9 mouse cellular contexts compared by ENCODE assay signal in genomic region chr13:91915582-91916239, GRCm38 (mm10). TPM values are rescaled to one million over a fixed set of nuclear protein-coding genes. Genes with fewer than 3 reads are reported as not detected.
DNase-seq lines count a peak whose midpoint lies in the region; ATAC-seq and TF ChIP-seq lines count a peak whose summit lies in the region.
"Had no signal": no experiment of that assay in that cellular context is flagged by ENCODE, and none has a peak within 500 bp of the region (broad histone marks: within the 10 kb centered on the region; RNA-seq: fewer than 3 reads in every experiment).

No protein-coding gene starts in this region.

- no peak overlapping the region for H3K9ac ChIP-seq in kidney, embryonic 15.5 days
- no peak overlapping the region for H3K9ac ChIP-seq in embryonic facial prominence, embryonic 11.5 days (replicated peaks; ENCODE audit: low read length)
- no peak overlapping the region for H3K9ac ChIP-seq in hindbrain, postnatal 0 days (replicated peaks; ENCODE audit: low read length)
- no peak overlapping the region for H3K9ac ChIP-seq in limb, embryonic 15.5 days

- no peak for DNase-seq in kidney, adult 9 months
- peak; percentile 28 for DNase-seq in embryonic facial prominence, embryonic 11.5 days (ENCODE audit: low spot score)
- peak; percentile 51 for DNase-seq in hindbrain, postnatal 0 days (ENCODE audit: low spot score)
- no peak for DNase-seq in ovary, postnatal 10 days (ENCODE audit: low spot score)
- no peak for DNase-seq in ovary, postnatal 36 days (ENCODE audit: low spot score)
- no peak for DNase-seq in thymus, postnatal 25 days

- WGBS in kidney, embryonic 15.5 days: 77% methylated on average over 6 of the region's 6 CpGs
- WGBS in embryonic facial prominence, embryonic 11.5 days: 69% methylated on average over 6 of the region's 6 CpGs
- 27% methylated on average over 6 of the region's 6 CpGs for WGBS in hindbrain, postnatal 0 days
- 80% methylated on average over 6 of the region's 6 CpGs for WGBS in limb, embryonic 15.5 days

- H3K4me2 ChIP-seq in kidney, embryonic 15.5 days: no peak overlapping the region
- H3K4me2 ChIP-seq in embryonic facial prominence, embryonic 11.5 days (ENCODE audit: low read depth, low read length): no peak overlapping the region
- H3K4me2 ChIP-seq in hindbrain, postnatal 0 days (ENCODE audit: low read depth, low read length): peak overlapping the region; percentile 23; the same call in 1 of the 2 replicates
- peak overlapping the region; percentile 28; the same call in 1 of the 2 replicates for H3K4me2 ChIP-seq in limb, embryonic 15.5 days

- ATAC-seq in kidney, embryonic 15.5 days (replicated peaks; ENCODE audit: low FRiP score): 0 out of 2 replicates have a peak, but pooled peaks have one; percentile 33
- peak; percentile 79 for ATAC-seq in embryonic facial prominence, embryonic 11.5 days (replicated peaks; ENCODE audit: insufficient number of reproducible peaks, low FRiP score, low TSS enrichment, low read depth)
- ATAC-seq in hindbrain, postnatal 0 days: peak; percentile 85
- ATAC-seq in limb, embryonic 15.5 days (ENCODE audit: insufficient number of reproducible peaks, low FRiP score, low TSS enrichment, low read depth): peak; percentile 49; the same call in 1 of the 2 replicates

- peak; percentile 53 for TF ChIP-seq CTCF in hindbrain, postnatal 0 days (IDR thresholded peaks at IDR 0.05; ENCODE audit: low read depth)

- H3K36me3 ChIP-seq in kidney, embryonic 15.5 days: no peaks in the 10 kb centered on the region
- H3K36me3 ChIP-seq in embryonic facial prominence, embryonic 11.5 days (replicated peaks; ENCODE audit: control insufficient read depth, insufficient read depth, low read depth, low read length): no peaks in the 10 kb centered on the region
- no peaks in the 10 kb centered on the region for H3K36me3 ChIP-seq in hindbrain, postnatal 0 days (ENCODE audit: insufficient read depth, low read length)
- H3K36me3 ChIP-seq in limb, embryonic 15.5 days: no peaks in the 10 kb centered on the region

- H3K27me3 ChIP-seq in kidney, embryonic 15.5 days: no peaks in the 10 kb centered on the region
- H3K27me3 ChIP-seq in embryonic facial prominence, embryonic 11.5 days (ENCODE audit: control insufficient read depth, insufficient read depth, low read length): no peaks in the 10 kb centered on the region
- no peaks in the 10 kb centered on the region for H3K27me3 ChIP-seq in hindbrain, postnatal 0 days (ENCODE audit: insufficient read depth, low read length)
- no peaks in the 10 kb centered on the region for H3K27me3 ChIP-seq in limb, embryonic 15.5 days

- no peak overlapping the region for H3K27ac ChIP-seq in kidney, embryonic 15.5 days
- no peak overlapping the region for H3K27ac ChIP-seq in embryonic facial prominence, embryonic 11.5 days (replicated peaks; ENCODE audit: low read depth, low read length)
- H3K27ac ChIP-seq in hindbrain, postnatal 0 days: no peak overlapping the region
- H3K27ac ChIP-seq in limb, embryonic 15.5 days: no peak overlapping the region

- H3K4me1 ChIP-seq in kidney, embryonic 15.5 days: no peaks in the 10 kb centered on the region; the same call in 1 of the 2 replicates
- H3K4me1 ChIP-seq in embryonic facial prominence, embryonic 11.5 days (ENCODE audit: control insufficient read depth, insufficient read depth, low read length): no peaks in the 10 kb centered on the region
- peaks cover 3% of the 10 kb centered on the region; the same call in 1 of the 2 replicates for H3K4me1 ChIP-seq in hindbrain, postnatal 0 days (ENCODE audit: insufficient read depth, low read length)
- H3K4me1 ChIP-seq in limb, embryonic 15.5 days: peaks cover 14% of the 10 kb centered on the region; the same call in 1 of the 2 replicates

- no peaks in the 10 kb centered on the region for H3K9me3 ChIP-seq in kidney, embryonic 15.5 days (replicated peaks)
- H3K9me3 ChIP-seq in embryonic facial prominence, embryonic 11.5 days (replicated peaks; ENCODE audit: control insufficient read depth, low read length): no peaks in the 10 kb centered on the region
- H3K9me3 ChIP-seq in hindbrain, postnatal 0 days (ENCODE audit: low read length): no peaks in the 10 kb centered on the region
- no peaks in the 10 kb centered on the region for H3K9me3 ChIP-seq in limb, embryonic 15.5 days

- H3K4me3 ChIP-seq in kidney, embryonic 15.5 days (replicated peaks): no peak overlapping the region
- no peak overlapping the region for H3K4me3 ChIP-seq in embryonic facial prominence, embryonic 11.5 days (ENCODE audit: low read depth, low read length)
- H3K4me3 ChIP-seq in hindbrain, postnatal 0 days (ENCODE audit: low read length): no peak overlapping the region
- H3K4me3 ChIP-seq in limb, embryonic 15.5 days: no peak overlapping the region

RNA-seq across cellular contexts. Expression of gene Ckmt2, which starts 39.0 kb away (rescaled TPM):
- 0.78 and 1.3 TPM in 2 replicates for polyA plus RNA-seq in kidney, embryonic 15.5 days (2015; fragmentation: Nextera tagmentation; extraction: Ambion mirVana)
- not detected in 2 replicates for polyA plus RNA-seq in embryonic facial prominence, embryonic 11.5 days (2014; fragmentation: Nextera tagmentation; extraction: Ambion mirVana)
- 2.3 TPM in 1 of 2 replicates, not detected in the other for total RNA-seq in hindbrain, postnatal 0 days (2014; rRNA removed)
- 0.11 and 0.19 TPM in 2 replicates for polyA plus RNA-seq in hindbrain, postnatal 0 days (2015; fragmentation: Nextera tagmentation; extraction: Ambion mirVana)
- polyA plus RNA-seq in limb, embryonic 15.5 days (2015; fragmentation: Nextera tagmentation; extraction: Ambion mirVana): 2.5 and 15.1 TPM in 2 replicates
- total RNA-seq: hematopoietic stem cell, adult 5-6 weeks had no signal

Comparison
In these comparisons a context has a peak if more than half of its experiments do, and no peak if none do; other contexts are left out.
1. ATAC-seq: peak in every context shown above with its lines; median percentile 85 in hindbrain, postnatal 0 days; 79 in embryonic facial prominence, embryonic 11.5 days; 49 in limb, embryonic 15.5 days; 33 in kidney, embryonic 15.5 days.
2. H3K4me2 ChIP-seq: peak in hindbrain, postnatal 0 days (single experiment) and limb, embryonic 15.5 days (single experiment); none in kidney, embryonic 15.5 days (single experiment) and embryonic facial prominence, embryonic 11.5 days (single experiment).
3. DNase-seq: peak in embryonic facial prominence, embryonic 11.5 days (single experiment) and hindbrain, postnatal 0 days (single experiment); none in kidney, adult 9 months (single experiment), ovary, postnatal 10 days (single experiment), ovary, postnatal 36 days (single experiment) and thymus, postnatal 25 days (single experiment).